Mouse (Mus musculus) CH12.LX (cell line): ENCODE results near the gene Crybb2. TPM values are rescaled to one million over a fixed set of nuclear protein-coding genes. Genes with fewer than 3 reads are reported as not detected.

Source experiments
- DNase-seq: peaks from one replicate; pipeline ENCODE4 v3.0.0-alpha.2; 2013; ENCODE audit errors: extremely low read depth
- H3K27ac ChIP-seq: 2 replicates; pipeline ENCODE4 v1.5.1; 2012; ENCODE audit warnings: low read depth, mild to moderate bottlenecking, control low read depth, moderate library complexity; ENCODE audit not compliant: insufficient read depth
- H3K27me3 ChIP-seq: replicated peaks from 2 replicates; pipeline ENCODE3; 2012; ENCODE audit warnings: inconsistent platforms
- H3K36me3 ChIP-seq, 2 experiments: replicated peaks in 1 of 2; 2 replicates each; pipeline versions ENCODE3 to v1.6.1; 2012; ENCODE audit warnings: inconsistent platforms in 1 of 2, low read length in 1 of 2, mild to moderate bottlenecking in 1 of 2, mixed read lengths in 1 of 2, moderate library complexity in 1 of 2; ENCODE audit not compliant: control insufficient read depth in 1 of 2, insufficient read depth in 1 of 2
- H3K4me1 ChIP-seq, 2 experiments: 2 replicates each; pipeline ENCODE4 v1.6.1; 2012; ENCODE audit warnings: inconsistent platforms in 1 of 2, moderate library complexity in 1 of 2; ENCODE audit not compliant: insufficient read depth in 2 of 2, control insufficient read depth in 1 of 2
- H3K4me2 ChIP-seq: 2 replicates; pipeline ENCODE4 v1.6.1; 2012; ENCODE audit warnings: low read depth, mild to moderate bottlenecking, control low read depth; ENCODE audit not compliant: poor library complexity, insufficient read depth, severe bottlenecking
- H3K4me3 ChIP-seq, 3 experiments: fragments of 150-350 bp in 1 of 3; sonication (generic) in 1 of 3; replicated peaks in 1 of 3; 2 replicates each; pipeline versions ENCODE3 to v1.5.1; 2011 to 2012; ENCODE audit warnings: low read depth in 2 of 3, low read length in 2 of 3, mild to moderate bottlenecking in 2 of 3, moderate library complexity in 2 of 3, control low read depth in 1 of 3, improper control_type of control experiment in 1 of 3, inconsistent platforms in 1 of 3, mixed read lengths in 1 of 3; ENCODE audit not compliant: poor library complexity in 1 of 3
- H3K79me2 ChIP-seq: replicated peaks from 2 replicates; pipeline ENCODE4 v1.6.1; 2012; ENCODE audit warnings: mild to moderate bottlenecking, moderate library complexity; ENCODE audit not compliant: control insufficient read depth, poor library complexity, insufficient read depth, severe bottlenecking; ENCODE audit errors: extremely low read depth
- H3K9ac ChIP-seq: 2 replicates; pipeline ENCODE4 v1.6.1; 2012; ENCODE audit warnings: low read depth, mild to moderate bottlenecking, control low read depth, moderate library complexity; ENCODE audit not compliant: insufficient read depth
- H3K9me3 ChIP-seq: replicated peaks from 2 replicates; pipeline ENCODE3; 2012; ENCODE audit warnings: low read length, inconsistent platforms, mixed read lengths
- BHLHE40 ChIP-seq: IDR thresholded peaks from 2 replicates; pipeline ENCODE4 v1.6.1; 2011; ENCODE audit warnings: mild to moderate bottlenecking, low read depth, low read length, improper control_type of control experiment
- CHD2 ChIP-seq: IDR thresholded peaks from 2 replicates; pipeline ENCODE4 v1.6.1; 2011; ENCODE audit warnings: low read length, improper control_type of control experiment
- E2F4 ChIP-seq: IDR thresholded peaks from 2 replicates; pipeline ENCODE4 v1.6.1; 2011; ENCODE audit warnings: low read depth, low read length, improper control_type of control experiment; ENCODE audit not compliant: insufficient replicate concordance
- EP300 ChIP-seq: IDR thresholded peaks from 2 replicates; pipeline ENCODE4 v1.6.1; 2011; ENCODE audit warnings: low read length, improper control_type of control experiment
- ETS1 ChIP-seq: conservative IDR thresholded peaks from 2 replicates; pipeline ENCODE4 v1.6.1; 2012; ENCODE audit warnings: low read depth, mild to moderate bottlenecking, inconsistent platforms, low read length, improper control_type of control experiment, moderate library complexity
- GABPA ChIP-seq: IDR thresholded peaks from 2 replicates; pipeline ENCODE4 v1.6.1; 2012; ENCODE audit warnings: low read depth, low read length, improper control_type of control experiment, inconsistent platforms; ENCODE audit not compliant: insufficient replicate concordance
- HCFC1 ChIP-seq: IDR thresholded peaks from 2 replicates; pipeline ENCODE4 v1.6.1; 2012; ENCODE audit warnings: low read depth, mild to moderate bottlenecking, inconsistent platforms, low read length, improper control_type of control experiment
- IRF4 ChIP-seq: IDR thresholded peaks from 2 replicates; pipeline ENCODE4 v1.6.1; 2014; ENCODE audit warnings: low read depth, mild to moderate bottlenecking, inconsistent platforms, low read length, improper control_type of control experiment
- JUN ChIP-seq: IDR thresholded peaks from 2 replicates; pipeline ENCODE4 v1.6.1; 2011; ENCODE audit warnings: low read depth, mild to moderate bottlenecking, low read length, improper control_type of control experiment, moderate library complexity; ENCODE audit not compliant: insufficient read depth
- KAT2A ChIP-seq: IDR thresholded peaks from 2 replicates; pipeline ENCODE4 v1.6.1; 2012; ENCODE audit warnings: low read length, improper control_type of control experiment, inconsistent platforms; ENCODE audit not compliant: insufficient replicate concordance
- MAFK ChIP-seq: IDR thresholded peaks from 2 replicates; pipeline ENCODE4 v1.6.1; 2011; ENCODE audit warnings: low read length, improper control_type of control experiment; ENCODE audit not compliant: insufficient replicate concordance
- MAX ChIP-seq: IDR thresholded peaks from 2 replicates; pipeline ENCODE4 v1.6.1; 2011; ENCODE audit warnings: low read length, improper control_type of control experiment
- MAZ ChIP-seq: IDR thresholded peaks from 2 replicates; pipeline ENCODE4 v1.6.1; 2012; ENCODE audit warnings: low read depth, mild to moderate bottlenecking, inconsistent platforms, low read length, improper control_type of control experiment, moderate library complexity
- MEF2A ChIP-seq: IDR thresholded peaks from 2 replicates; pipeline ENCODE4 v1.6.1; 2014; ENCODE audit warnings: low read depth, mild to moderate bottlenecking, inconsistent platforms, low read length, improper control_type of control experiment, borderline replicate concordance
- MYC ChIP-seq: IDR thresholded peaks from 2 replicates; pipeline ENCODE4 v1.6.1; 2011; ENCODE audit warnings: low read depth, mild to moderate bottlenecking, improper control_type of control experiment, low read length
- NELFE ChIP-seq: IDR thresholded peaks from 2 replicates; pipeline ENCODE4 v1.6.1; 2011; ENCODE audit warnings: low read depth, low read length, improper control_type of control experiment
- NRF1 ChIP-seq: IDR thresholded peaks from 2 replicates; pipeline ENCODE4 v1.6.1; 2014; ENCODE audit warnings: low read depth, mild to moderate bottlenecking, inconsistent platforms, low read length, improper control_type of control experiment, moderate library complexity
- PAX5 ChIP-seq: IDR thresholded peaks from 2 replicates; pipeline ENCODE4 v1.6.1; 2012; ENCODE audit warnings: low read length, inconsistent platforms, mixed read lengths
- POLR2A ChIP-seq: IDR thresholded peaks from 2 replicates; pipeline ENCODE4 v1.6.1; 2011; ENCODE audit warnings: low read depth, mild to moderate bottlenecking, improper control_type of control experiment, low read length
- POLR2AphosphoS2 ChIP-seq: IDR thresholded peaks from 2 replicates; pipeline ENCODE4 v1.6.1; 2011; ENCODE audit warnings: low read depth, low read length, improper control_type of control experiment
- RAD21 ChIP-seq: IDR thresholded peaks from 2 replicates; pipeline ENCODE4 v1.6.1; 2011; ENCODE audit warnings: low read depth, mild to moderate bottlenecking, low read length, improper control_type of control experiment, moderate library complexity
- RCOR1 ChIP-seq: conservative IDR thresholded peaks from 2 replicates; pipeline ENCODE4 v1.6.1; 2012; ENCODE audit warnings: low read depth, mild to moderate bottlenecking, inconsistent platforms, low read length, improper control_type of control experiment
- SMC3 ChIP-seq: IDR thresholded peaks from 2 replicates; pipeline ENCODE4 v1.6.1; 2011; ENCODE audit warnings: low read depth, low read length, improper control_type of control experiment
- TBP ChIP-seq: conservative IDR thresholded peaks from 2 replicates; pipeline ENCODE4 v1.6.1; 2011; ENCODE audit warnings: low read depth, low read length, improper control_type of control experiment
- TCF12 ChIP-seq: IDR thresholded peaks from 2 replicates; pipeline ENCODE4 v1.6.1; 2014; ENCODE audit warnings: low read depth, mild to moderate bottlenecking, inconsistent platforms, low read length, improper control_type of control experiment
- UBTF ChIP-seq: IDR thresholded peaks from 2 replicates; pipeline ENCODE4 v1.6.1; 2012; ENCODE audit warnings: low read depth, mild to moderate bottlenecking, inconsistent platforms, low read length, improper control_type of control experiment, moderate library complexity
- ZC3H11A ChIP-seq: IDR thresholded peaks from 2 replicates; pipeline ENCODE4 v1.6.1; 2012; ENCODE audit warnings: low read depth, mild to moderate bottlenecking, inconsistent platforms, low read length, improper control_type of control experiment
- ZMIZ1 ChIP-seq: IDR thresholded peaks from 2 replicates; pipeline ENCODE4 v1.6.1; 2012; ENCODE audit warnings: low read depth, mild to moderate bottlenecking, inconsistent platforms, low read length, improper control_type of control experiment
- dilution Hi-C: fragments of 300-500 bp; cut with MboI; formaldehyde crosslinking; loops from 2 replicates; pipeline ENCODE4 v1.14.3; 2020; ENCODE audit warnings: low sequenced_read_pairs; ENCODE audit not compliant: extremely low pct_unique_long_range_greater_than_20kb, extremely low pct_ligation_motif_present
- in situ Hi-C: fragments of 300-500 bp; cut with MboI; formaldehyde crosslinking; loops from 3 replicates; pipeline ENCODE4 v1.14.3; 2019; ENCODE audit warnings: low sequenced_read_pairs, low pct_ligation_motif_present, low pct_unique_long_range_greater_than_20kb, mixed read lengths
- polyA plus RNA-seq: library from polyadenylated mRNA; unstranded; fragments of >175 nt; gene quantifications from 2 replicates; pipeline ENCODE4 v1.2.1, GENCODE M21; 2012; ENCODE audit warnings: low read depth; ENCODE audit not compliant: insufficient read length
- total RNA-seq, 2 experiments: library from RNA; depleted of rRNA; stranded (reverse); fragments of 300-350 nt in 1 of 2; fragments of >200 nt in 1 of 2; gene quantifications; 2 replicates each; pipeline ENCODE4 v1.2.3; 2012 to 2014

The Crybb2 gene
- total and polyA plus RNA-seq, 3 experiments: not detected

GRCm38 (mm10) chr5:113045511-113046273 is 24.2 kb downstream of the Crybb2 start:
- TF ChIP-seq SMC3: no peak
- TF ChIP-seq KAT2A: no peak
- no peak for TF ChIP-seq RCOR1
- TF ChIP-seq ZMIZ1: no peak
- no peak for TF ChIP-seq POLR2A
- no peak for TF ChIP-seq GABPA
- TF ChIP-seq UBTF: no peak
- TF ChIP-seq NELFE: no peak
- no peak for TF ChIP-seq ZC3H11A
- TF ChIP-seq POLR2AphosphoS2: no peak
- no peak for TF ChIP-seq JUN
- no peak for TF ChIP-seq MAFK
- TF ChIP-seq TCF12: no peak
- TF ChIP-seq PAX5: no peak
- TF ChIP-seq IRF4: no peak
- no peak for TF ChIP-seq BHLHE40
- no peak for TF ChIP-seq MAZ
- in situ Hi-C loops: loop anchor here (25.0 kb wide), 1 partner anchor 808 kb away; no protein-coding TSS in a partner anchor
- no peak overlapping the region for H3K27ac ChIP-seq

GRCm38 (mm10) chr5:113043531-113043930 is 26.4 kb downstream of the Crybb2 start:
- TF ChIP-seq ETS1 (no peak), EP300 (no peak), UBTF (no peak), TBP (no peak), RAD21 (no peak), MAX (no peak), CHD2 (no peak), MEF2A (no peak), POLR2AphosphoS2 (no peak), E2F4 (no peak), NRF1 (no peak), HCFC1 (no peak), PAX5 (no peak), TCF12 (no peak), MYC (no peak)
- in situ Hi-C loops (loop anchor here (25.0 kb wide), 1 partner anchor 806 kb away; no protein-coding TSS in a partner anchor), dilution Hi-C loops (no loop called here)

More at GRCm38 (mm10) chr5:113045511-113046273, 24.2 kb downstream of the Crybb2 start:
- H3K9me3 ChIP-seq: peaks cover 7% of the 10 kb centered on the region
- no peaks in the 10 kb centered on the region for H3K79me2 ChIP-seq
- H3K4me1 ChIP-seq: no peaks in the 10 kb centered on the region
- H3K4me2 ChIP-seq: no peak overlapping the region
- no peak overlapping the region for H3K4me3 ChIP-seq
- no peaks in the 10 kb centered on the region for H3K36me3 ChIP-seq
- no peak overlapping the region for H3K9ac ChIP-seq
- dilution Hi-C loops: no loop called here
- no peaks in the 10 kb centered on the region for H3K27me3 ChIP-seq
- DNase-seq: no peak

More at GRCm38 (mm10) chr5:113043531-113043930, 26.4 kb downstream of the Crybb2 start:
- H3K9me3 ChIP-seq: peaks cover 18% of the 10 kb centered on the region
- DNase-seq: no peak
- no peak overlapping the region for H3K27ac ChIP-seq
- H3K4me2 ChIP-seq: no peak overlapping the region
- H3K27me3 ChIP-seq: no peaks in the 10 kb centered on the region
- H3K4me1 ChIP-seq: no peaks in the 10 kb centered on the region
- no peaks in the 10 kb centered on the region for H3K79me2 ChIP-seq
- H3K36me3 ChIP-seq: no peaks in the 10 kb centered on the region
- no peak overlapping the region for H3K4me3 ChIP-seq
- no peak overlapping the region for H3K9ac ChIP-seq
